In the genomic region with DNA sequence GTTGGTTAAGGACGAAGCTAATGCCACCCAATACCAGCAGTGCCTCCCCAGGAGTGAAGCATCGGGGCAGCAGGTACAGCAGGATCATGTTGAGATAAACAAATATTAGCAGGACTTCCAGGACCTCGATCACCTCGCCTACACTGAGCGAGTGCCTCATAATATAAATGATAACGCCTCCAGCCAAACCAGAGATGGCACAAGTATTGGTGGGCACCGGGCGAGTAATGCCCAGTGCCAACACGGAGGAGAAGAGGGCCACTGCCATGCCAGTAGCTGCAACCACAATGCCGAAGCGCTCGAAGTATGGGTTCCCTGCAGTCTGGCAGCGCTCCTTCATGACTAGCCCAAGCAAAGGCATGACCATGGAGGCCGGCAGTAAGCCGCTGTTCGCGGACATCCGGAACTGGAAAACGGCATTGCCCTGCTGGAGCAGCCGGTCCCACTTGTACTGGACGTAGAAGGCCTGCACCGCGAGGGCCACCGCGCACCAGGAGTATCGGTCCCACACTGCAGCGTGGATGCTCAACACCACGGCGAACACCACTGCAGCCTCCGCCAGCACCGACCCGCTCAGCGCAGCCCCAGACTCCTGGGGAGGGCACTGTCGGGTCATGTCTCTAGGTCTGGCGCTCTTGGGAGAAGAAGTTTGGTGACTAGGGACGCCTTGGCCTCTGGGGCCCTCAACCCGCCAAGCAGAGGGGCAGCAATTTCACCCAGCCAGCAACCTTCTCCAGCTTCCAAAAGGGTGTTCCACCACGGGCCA, we compare ENCODE assay signal across 8 mouse cellular contexts. TPM values are rescaled to one million over a fixed set of nuclear protein-coding genes. Genes with fewer than 3 reads are reported as not detected.
DNase-seq lines count a peak whose midpoint lies in the region; ATAC-seq and TF ChIP-seq lines count a peak whose summit lies in the region.

No protein-coding gene starts in this region.

- peaks cover 10% of the 10 kb centered on the region for H3K4me1 ChIP-seq in kidney, adult 2 months (ENCODE audit: control insufficient read depth, insufficient read depth, low read length)
- peaks cover 0 to 3% of the 10 kb centered on the region in 2 experiments; a peak in 1 of 4 replicates for H3K4me1 ChIP-seq in ES-E14 (ENCODE audit: control insufficient read depth in 2 of 2, insufficient read depth in 2 of 2, low read length in 2 of 2, poor library complexity in 1 of 2)
- peaks cover 46% of the 10 kb centered on the region for H3K4me1 ChIP-seq in erythroblast, embryonic 14.5 days (ENCODE audit: control insufficient read depth)
- H3K4me1 ChIP-seq in hindbrain, postnatal 0 days (ENCODE audit: insufficient read depth, low read length), result peaks cover 19% of the 10 kb centered on the region; the same call in 1 of the 2 replicates
- H3K4me1 ChIP-seq in midbrain, embryonic 11.5 days (ENCODE audit: control insufficient read depth, insufficient read depth, low read length), result peaks cover 18% of the 10 kb centered on the region

- peak overlapping the region; percentile 89 for H3K4me3 ChIP-seq in kidney, adult 2 months (ENCODE audit: insufficient read depth, low read depth, low read length)
- peak overlapping the region; percentile 78 to 81 for H3K4me3 ChIP-seq in ES-E14 (ENCODE audit: insufficient read depth in 1 of 2, low read depth in 1 of 2, low read length in 2 of 2, poor library complexity in 1 of 2, severe bottlenecking in 1 of 2)
- peak overlapping the region; percentile 91 for H3K4me3 ChIP-seq in erythroblast, embryonic 14.5 days (replicated peaks)
- H3K4me3 ChIP-seq in hindbrain, postnatal 0 days (ENCODE audit: low read length), result peak overlapping the region; percentile 91
- peak overlapping the region; percentile 92 for H3K4me3 ChIP-seq in midbrain, embryonic 11.5 days (ENCODE audit: low read depth, low read length)

- 12% methylated on average over 38 of the region's 38 CpGs for WGBS in kidney, adult 2 months
- 14% methylated on average over 38 of the region's 38 CpGs for WGBS in hindbrain, postnatal 0 days
- WGBS in midbrain, embryonic 11.5 days, result 16% methylated on average over 36 of the region's 38 CpGs

- in situ Hi-C loops in ES-E14 (cut with MboI; ENCODE audit: low sequenced_read_pairs in 2 of 2, unreplicated experiment in 2 of 2), result no loop called here

- peak overlapping the region; percentile 2; the same call in 1 of the 2 replicates for H3K27ac ChIP-seq in kidney, adult 2 months (ENCODE audit: insufficient read depth, low read depth, low read length)
- no peak overlapping the region for H3K27ac ChIP-seq in ES-E14 (ENCODE audit: insufficient read depth, low read depth, low read length, poor library complexity, severe bottlenecking)
- peak overlapping the region; percentile 56 for H3K27ac ChIP-seq in hindbrain, postnatal 0 days
- H3K27ac ChIP-seq in midbrain, embryonic 11.5 days (ENCODE audit: low read depth, low read length), result no peak overlapping the region

- H3K9me3 ChIP-seq in ES-E14 (ENCODE audit: control insufficient read depth, insufficient read depth, low read depth, low read length), result no peaks in the 10 kb centered on the region
- H3K9me3 ChIP-seq in erythroblast, embryonic 14.5 days (ENCODE audit: control insufficient read depth, low read length), result no peaks in the 10 kb centered on the region
- H3K9me3 ChIP-seq in hindbrain, postnatal 0 days (ENCODE audit: low read length), result no peaks in the 10 kb centered on the region
- H3K9me3 ChIP-seq in midbrain, embryonic 11.5 days (ENCODE audit: control insufficient read depth, low read length), result no peaks in the 10 kb centered on the region

- TF ChIP-seq CTCF in kidney, adult 2 months (conservative IDR thresholded peaks at IDR 0.05; ENCODE audit: insufficient read depth, insufficient read length, low read depth, low read length), result no peak
- TF ChIP-seq CTCF in hindbrain, postnatal 0 days (IDR thresholded peaks at IDR 0.05; ENCODE audit: low read depth), result no peak

- H3K9ac ChIP-seq in ES-E14 (ENCODE audit: insufficient read depth, low read depth, low read length, poor library complexity, severe bottlenecking), result peak overlapping the region; percentile 75
- H3K9ac ChIP-seq in hindbrain, postnatal 0 days (replicated peaks; ENCODE audit: low read length), result peak overlapping the region; percentile 88
- H3K9ac ChIP-seq in midbrain, embryonic 11.5 days (ENCODE audit: low read length), result peak overlapping the region; percentile 92

- peak; percentile 67 for ATAC-seq in hindbrain, postnatal 0 days
- ATAC-seq in midbrain, embryonic 11.5 days (ENCODE audit: low FRiP score), result peak; percentile 72

- no peak for DNase-seq in kidney, adult 2 months
- no peak for DNase-seq in kidney, adult 11 months
- no peak for DNase-seq in ES-E14 (ENCODE audit: low read depth, low spot score)
- DNase-seq in hindbrain, postnatal 0 days (ENCODE audit: low spot score), result peak; percentile 2
- no peak for DNase-seq in midbrain, embryonic 11.5 days (ENCODE audit: low spot score, missing footprints)
- no peak for DNase-seq in T-cell, adult 2 months (ENCODE audit: low spot score)
- no peak for DNase-seq in gastrocnemius, postnatal 14 days

- no peaks in the 10 kb centered on the region for H3K27me3 ChIP-seq in kidney, adult 2 months (replicated peaks; ENCODE audit: control insufficient read depth, insufficient read depth, low read length)
- no peaks in the 10 kb centered on the region for H3K27me3 ChIP-seq in erythroblast, embryonic 14.5 days (ENCODE audit: control insufficient read depth)
- H3K27me3 ChIP-seq in hindbrain, postnatal 0 days (ENCODE audit: insufficient read depth, low read length), result no peaks in the 10 kb centered on the region
- no peaks in the 10 kb centered on the region for H3K27me3 ChIP-seq in midbrain, embryonic 11.5 days (ENCODE audit: control insufficient read depth, insufficient read depth, low read length)

- TF ChIP-seq POLR2A in kidney, adult 2 months (IDR thresholded peaks at IDR 0.05; ENCODE audit: low read depth, low read length), result no peak

- peak overlapping the region; percentile 96 for H3K4me2 ChIP-seq in hindbrain, postnatal 0 days (ENCODE audit: low read depth, low read length)
- H3K4me2 ChIP-seq in midbrain, embryonic 11.5 days, result peak overlapping the region; percentile 91

- no peaks in the 10 kb centered on the region for H3K36me3 ChIP-seq in kidney, adult 2 months (ENCODE audit: control insufficient read depth, insufficient read depth, low read length)
- no peaks in the 10 kb centered on the region for H3K36me3 ChIP-seq in ES-E14 (ENCODE audit: control insufficient read depth, insufficient read depth, low read length, poor library complexity, severe bottlenecking)
- H3K36me3 ChIP-seq in erythroblast, embryonic 14.5 days (ENCODE audit: control insufficient read depth), result peaks cover 24% of the 10 kb centered on the region
- no peaks in the 10 kb centered on the region for H3K36me3 ChIP-seq in hindbrain, postnatal 0 days (ENCODE audit: insufficient read depth, low read length)
- 0 out of 2 replicates have a peak, but pooled peaks cover 3% of the 10 kb centered on the region for H3K36me3 ChIP-seq in midbrain, embryonic 11.5 days (ENCODE audit: control insufficient read depth, insufficient read depth, low read length)

- intact Hi-C loops in gastrocnemius, postnatal 14 days (cut with DNase I; ENCODE audit: low total_unique reads), result no loop called here

TF ChIP-seq in ES-E14, 5 proteins besides CTCF, POLR2A, EP300 and RAD21 (continues in another document):
- TF ChIP-seq CHD2 (IDR thresholded peaks at IDR 0.05; ENCODE audit: low read depth, low read length), result no peak
- TF ChIP-seq MAFK (IDR thresholded peaks at IDR 0.05; ENCODE audit: insufficient read depth, low read depth, low read length), result no peak
- no peak for TF ChIP-seq ZC3H11A (IDR thresholded peaks at IDR 0.05; ENCODE audit: borderline replicate concordance, low read depth, low read length)

RNA-seq across cellular contexts. Expression of a gene that starts 0.5 kb away (rescaled TPM):
- polyA plus RNA-seq in kidney, adult 2 months (2012; rRNA removed), result 29.6 and 32.4 TPM in 2 replicates
- total RNA-seq in ES-E14 (2012; rRNA removed), result 25.2 and 31.6 TPM in 2 replicates
- 0.12 and 0.17 TPM in 2 replicates for polyA plus RNA-seq in erythroblast, embryonic 14.5 days (2012)
- total RNA-seq in hindbrain, postnatal 0 days (2014; rRNA removed), result 43.7 and 50.4 TPM in 2 replicates
- polyA plus RNA-seq in hindbrain, postnatal 0 days (2015; fragmentation: Nextera tagmentation; extraction: Ambion mirVana), result 42.1 and 43.5 TPM in 2 replicates
- polyA plus RNA-seq in midbrain, embryonic 11.5 days (2014; fragmentation: Nextera tagmentation; extraction: Ambion mirVana), result 23.6 and 25.7 TPM in 2 replicates
- total RNA-seq in gastrocnemius, postnatal 14 days (2021), result 10 to 100 TPM; 18.8 to 18.9 TPM

RNA-seq across cellular contexts. Expression of a gene that starts 0.6 kb away (rescaled TPM):
- 17.5 and 18.7 TPM in 2 replicates for polyA plus RNA-seq in kidney, adult 2 months (2012; rRNA removed)
- total RNA-seq in ES-E14 (2012; rRNA removed), result 84.5 and 115 TPM in 2 replicates
- 10.7 and 13.0 TPM in 2 replicates for polyA plus RNA-seq in erythroblast, embryonic 14.5 days (2012)
- total RNA-seq in hindbrain, postnatal 0 days (2014; rRNA removed), result 32.6 and 51.0 TPM in 2 replicates
- polyA plus RNA-seq in hindbrain, postnatal 0 days (2015; fragmentation: Nextera tagmentation; extraction: Ambion mirVana), result 11.9 and 12.6 TPM in 2 replicates
- polyA plus RNA-seq in midbrain, embryonic 11.5 days (2014; fragmentation: Nextera tagmentation; extraction: Ambion mirVana), result 46.0 and 53.7 TPM in 2 replicates
- 10 to 100 TPM; 10.5 to 13.1 TPM for total RNA-seq in gastrocnemius, postnatal 14 days (2021)

RNA-seq across cellular contexts. Expression of a gene that starts 4.8 kb away (rescaled TPM):
- not detected in 2 replicates for polyA plus RNA-seq in kidney, adult 2 months (2012; rRNA removed)
- not detected in 2 replicates for total RNA-seq in ES-E14 (2012; rRNA removed)
- polyA plus RNA-seq in erythroblast, embryonic 14.5 days (2012), result not detected in 2 replicates
- total RNA-seq in hindbrain, postnatal 0 days (2014; rRNA removed), result not detected in 2 replicates
- polyA plus RNA-seq in hindbrain, postnatal 0 days (2015; fragmentation: Nextera tagmentation; extraction: Ambion mirVana), result not detected in 2 replicates
- polyA plus RNA-seq in midbrain, embryonic 11.5 days (2014; fragmentation: Nextera tagmentation; extraction: Ambion mirVana), result not detected in 2 replicates
- under 1 TPM in 1 of 2 experiments, not detected in 1; 0.90 TPM for total RNA-seq in gastrocnemius, postnatal 14 days (2021)

RNA-seq across cellular contexts. Expression of a gene that starts 19.6 kb away (rescaled TPM):
- 117 and 130 TPM in 2 replicates for polyA plus RNA-seq in kidney, adult 2 months (2012; rRNA removed)
- total RNA-seq in ES-E14 (2012; rRNA removed), result 2.7 and 5.5 TPM in 2 replicates
- 0.06 and 0.33 TPM in 2 replicates for polyA plus RNA-seq in erythroblast, embryonic 14.5 days (2012)
- 5.6 and 8.9 TPM in 2 replicates for total RNA-seq in hindbrain, postnatal 0 days (2014; rRNA removed)
- polyA plus RNA-seq in hindbrain, postnatal 0 days (2015; fragmentation: Nextera tagmentation; extraction: Ambion mirVana), result 6.2 and 7.4 TPM in 2 replicates
- 2.9 and 3.5 TPM in 2 replicates for polyA plus RNA-seq in midbrain, embryonic 11.5 days (2014; fragmentation: Nextera tagmentation; extraction: Ambion mirVana)
- total RNA-seq in gastrocnemius, postnatal 14 days (2021), result 10 to 100 TPM; 11.0 to 14.3 TPM

RNA-seq across cellular contexts. Expression of a gene that starts 45.2 kb away (rescaled TPM):
- polyA plus RNA-seq in kidney, adult 2 months (2012; rRNA removed), result 6.4 and 12.7 TPM in 2 replicates
- 0.76 and 1.4 TPM in 2 replicates for total RNA-seq in ES-E14 (2012; rRNA removed)
- not detected in 2 replicates for polyA plus RNA-seq in erythroblast, embryonic 14.5 days (2012)
- total RNA-seq in hindbrain, postnatal 0 days (2014; rRNA removed), result 6.8 and 15.1 TPM in 2 replicates
- polyA plus RNA-seq in hindbrain, postnatal 0 days (2015; fragmentation: Nextera tagmentation; extraction: Ambion mirVana), result 0.25 and 0.31 TPM in 2 replicates
- 0.05 and 0.21 TPM in 2 replicates for polyA plus RNA-seq in midbrain, embryonic 11.5 days (2014; fragmentation: Nextera tagmentation; extraction: Ambion mirVana)
- total RNA-seq in gastrocnemius, postnatal 14 days (2021), result 1 to 10 TPM in 1 of 2 experiments, under 1 TPM in 1; 0.59 to 1.7 TPM

Comparison
In these comparisons a context has a peak if more than half of its experiments do, and no peak if none do; other contexts are left out.
1. H3K27ac ChIP-seq: peak in kidney, adult 2 months (single experiment) and hindbrain, postnatal 0 days (single experiment); none in ES-E14 (single experiment) and midbrain, embryonic 11.5 days (single experiment).
2. RNA of a gene that starts 0.5 kb away (polyA plus RNA-seq): 42.1 to 43.5 TPM in hindbrain, postnatal 0 days, 29.6 to 32.4 TPM in kidney, adult 2 months and 23.6 to 25.7 TPM in midbrain, embryonic 11.5 days; 0.12 to 0.17 TPM in erythroblast, embryonic 14.5 days; every median in the first group is over 10 times any median in the second.
3. Peak in every context shown above with its lines, with median percentiles within 50 percentile points of each other: H3K4me3 ChIP-seq and H3K9ac ChIP-seq.